Mouse (Mus musculus): ENCODE measurements around the gene Rpl7a.
"Not testable (repeated sequence)": the region's sequence is repeated elsewhere in the genome, so short reads cannot be mapped to it uniquely, and the experiment has no call there.

The Rpl7a gene

DNA sequence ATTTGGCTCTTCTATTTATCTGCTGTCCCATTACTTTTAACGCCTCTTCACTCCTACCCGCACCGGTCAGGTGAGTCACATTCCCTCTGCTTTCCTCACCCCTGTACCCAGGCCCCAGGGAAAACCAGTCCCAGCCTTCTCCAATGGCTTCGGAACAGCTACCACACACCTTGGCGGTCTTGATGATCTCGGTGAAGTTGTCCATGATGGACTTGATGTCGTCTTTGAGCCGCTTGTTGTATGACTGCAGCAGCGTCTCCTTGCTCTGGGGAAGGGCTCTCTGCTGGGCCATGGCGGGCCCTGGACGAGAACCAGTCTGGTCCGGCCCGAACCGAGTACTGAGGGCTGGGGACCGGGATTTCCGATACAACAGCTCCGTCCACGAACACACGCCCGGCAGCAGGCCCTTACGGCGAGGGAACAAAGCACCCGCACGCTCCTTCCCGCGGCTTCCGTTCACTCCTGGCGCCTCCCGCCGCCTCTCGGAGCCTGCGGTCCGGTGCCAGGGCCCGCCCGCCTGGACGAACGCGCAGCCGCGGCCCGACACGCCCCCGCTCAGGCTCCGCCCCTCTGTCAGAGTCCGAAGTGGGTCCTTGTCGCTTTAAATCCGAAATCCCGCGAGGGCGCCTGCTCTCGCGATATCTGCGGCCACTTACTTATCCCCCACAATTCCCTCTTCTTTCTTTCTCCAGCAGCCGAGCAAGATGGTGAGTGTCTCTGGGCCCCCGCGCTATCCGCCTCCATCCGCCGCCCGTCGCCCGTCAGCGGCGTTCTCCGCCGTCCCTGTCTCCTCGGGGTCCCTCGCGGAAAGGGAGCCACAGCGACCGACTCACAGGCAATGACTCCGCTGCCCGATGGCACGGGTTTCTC is at the start of gene Rpl7a, which contains the start of gene Med22:
TSS of gene Rpl7a (plus strand) at position 641 of the 870 bp plus-strand sequence.
TSS of gene Med22 (minus strand) at position 554 of the 870 bp plus-strand sequence.
- peak; percentile 97 to 98 for DNase-seq

- no peak for DNase-seq
These were observed 47.7 kb upstream of the Rpl7a start for GRCm38 (mm10) chr2:26862856-26863255.

DNA sequence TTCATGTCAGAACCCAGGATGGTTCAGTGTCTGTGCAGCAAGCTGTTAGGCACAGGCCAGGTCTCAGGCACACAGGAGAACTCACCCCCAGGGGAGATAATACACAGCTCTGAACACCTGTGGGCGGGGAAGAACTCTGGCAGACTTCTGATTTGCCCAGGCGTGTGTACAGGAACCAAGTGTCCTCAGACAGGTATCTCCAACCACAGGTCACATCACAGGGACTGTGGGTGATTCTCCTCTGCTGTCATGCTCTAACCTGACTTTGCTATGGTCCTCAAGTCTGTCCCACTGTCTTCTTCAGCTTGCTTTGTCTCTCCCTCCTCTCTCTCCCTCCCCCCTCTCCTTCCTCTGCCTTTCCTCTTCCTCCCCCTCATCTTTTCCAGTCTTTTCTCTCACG is 45.7 kb upstream of the Rpl7a start, which contains the start of gene Abo:
TSS of gene Abo (minus strand) at position 101 of the 400 bp plus-strand sequence.
- DNase-seq = no peak

GRCm38 (mm10) chr2:26870666-26871065 is 39.9 kb upstream of the Rpl7a start:
- DNase-seq = no peak

DNA sequence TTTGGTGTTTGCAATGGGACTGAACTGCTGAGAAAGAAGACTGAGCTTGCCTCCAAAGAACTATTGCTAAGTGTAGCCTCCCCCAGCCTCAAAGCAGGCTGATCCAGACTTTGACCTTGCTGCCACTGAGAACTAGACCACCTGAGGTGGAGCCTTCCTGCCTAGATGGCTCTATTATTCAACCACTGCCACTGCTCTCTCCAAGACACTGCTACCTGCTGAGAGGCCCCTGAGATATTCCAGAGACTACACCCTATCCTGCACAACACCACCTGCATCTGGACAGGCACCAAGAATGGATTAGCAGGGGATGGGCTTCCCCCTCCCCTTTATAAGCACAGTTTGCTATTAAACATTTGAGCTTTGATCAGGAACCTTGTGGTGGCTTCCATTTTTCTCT is 32.0 kb upstream of the Rpl7a start:
- DNase-seq = no peak

DNA sequence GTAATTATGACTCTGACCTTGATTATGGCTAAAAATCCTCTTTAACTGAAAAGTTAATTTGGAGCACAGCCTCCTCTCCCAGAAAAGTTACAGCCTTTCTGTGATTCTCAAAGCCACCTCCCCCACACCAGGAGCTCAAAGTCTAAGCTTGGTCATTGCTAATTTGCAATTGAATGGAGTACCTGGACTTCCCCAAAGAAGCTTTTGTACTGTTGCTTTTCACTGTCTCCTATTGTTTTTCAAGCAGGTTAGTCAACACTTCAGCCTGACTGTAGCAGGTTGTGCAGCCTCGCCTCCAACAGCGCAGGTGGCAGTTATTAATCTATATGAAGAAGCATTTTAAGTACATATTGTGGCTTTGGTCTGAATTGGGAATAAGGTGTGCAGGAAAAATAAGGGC is 25.0 kb upstream of the Rpl7a start:
- not testable (repeated sequence) for DNase-seq

DNA sequence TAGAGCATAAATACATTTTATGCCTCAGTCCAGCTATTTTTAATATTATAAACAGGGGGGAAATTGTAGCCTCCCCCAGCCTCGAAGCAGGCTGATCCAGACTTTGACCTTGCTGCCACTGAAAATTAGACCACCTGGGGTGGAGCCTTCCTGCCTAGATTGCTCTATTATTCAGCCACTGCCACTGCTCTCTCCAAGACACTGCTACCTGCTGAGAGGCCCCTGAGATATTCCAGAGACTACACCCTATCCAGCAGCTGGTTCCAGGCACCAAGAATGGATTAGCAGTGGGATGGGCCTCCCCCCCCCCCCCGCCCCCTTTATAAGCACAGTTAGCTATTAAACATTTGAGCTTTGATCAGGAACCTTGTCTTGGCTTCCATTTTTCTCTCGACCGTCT is 24.4 kb upstream of the Rpl7a start:
- DNase-seq = not testable (repeated sequence)

- DNase-seq = no peak
These were observed 14.7 kb upstream of the Rpl7a start for GRCm38 (mm10) chr2:26895898-26896297.

GRCm38 (mm10) chr2:26900731-26901130 is 9.8 kb upstream of the Rpl7a start:
- no peak for DNase-seq

DNA sequence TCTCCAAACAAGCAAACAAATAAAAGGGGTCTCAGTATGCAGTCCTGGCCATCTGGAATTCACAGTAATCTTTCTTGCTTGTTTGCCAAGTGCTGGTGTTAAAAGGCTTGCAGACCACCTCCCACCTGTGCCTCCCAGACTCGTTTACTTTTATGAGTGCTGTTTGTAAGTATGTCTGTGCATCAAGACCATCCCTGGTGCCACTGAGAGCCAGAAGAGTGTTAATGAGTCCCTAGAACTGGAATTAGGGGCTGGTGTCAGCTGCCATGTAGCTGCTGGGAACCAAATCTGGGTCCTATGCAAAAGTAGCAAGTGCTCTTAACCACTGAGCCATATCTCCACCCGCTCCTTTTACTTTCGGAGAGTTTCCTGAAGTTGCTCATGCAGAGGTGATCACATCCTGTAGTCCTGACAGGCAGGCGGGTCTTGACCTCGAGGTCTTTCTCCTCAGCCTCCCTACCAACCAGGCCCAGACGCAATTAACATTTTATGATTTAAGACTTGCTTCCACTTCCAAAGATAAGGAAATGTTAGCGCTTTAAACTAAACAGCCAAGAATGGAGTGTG is 8.6 kb upstream of the Rpl7a start:
- DNase-seq = no peak

GRCm38 (mm10) chr2:26902467-26903220 is 7.9 kb upstream of the Rpl7a start, which contains the start of gene Surf6:
TSS of gene Surf6 (minus strand) at chr2:26902879.
- DNase-seq = peak; percentile 94 to 97

DNA sequence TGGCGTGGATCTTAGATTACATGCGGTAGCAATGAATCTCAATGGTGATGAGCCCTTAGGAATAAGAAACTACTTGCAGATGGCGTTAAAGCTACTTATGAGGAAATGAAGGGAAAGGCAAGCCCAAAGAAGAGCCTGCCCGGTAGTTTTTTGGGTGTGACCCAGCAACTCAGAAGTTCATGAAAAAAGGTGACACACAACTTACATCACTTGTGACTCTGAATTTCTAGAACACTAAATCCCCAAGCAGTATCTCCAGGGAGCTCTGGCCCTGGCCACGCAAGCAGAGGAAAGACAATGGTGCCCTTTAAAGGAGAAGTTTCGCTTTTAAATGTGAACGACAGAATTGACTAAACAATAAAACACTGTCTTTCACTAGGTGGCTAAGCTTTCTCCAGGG is 7.3 kb upstream of the Rpl7a start:
- DNase-seq = no peak

- DNase-seq = no peak
These were observed 4.6 kb upstream of the Rpl7a start for GRCm38 (mm10) chr2:26905936-26906335.

DNA sequence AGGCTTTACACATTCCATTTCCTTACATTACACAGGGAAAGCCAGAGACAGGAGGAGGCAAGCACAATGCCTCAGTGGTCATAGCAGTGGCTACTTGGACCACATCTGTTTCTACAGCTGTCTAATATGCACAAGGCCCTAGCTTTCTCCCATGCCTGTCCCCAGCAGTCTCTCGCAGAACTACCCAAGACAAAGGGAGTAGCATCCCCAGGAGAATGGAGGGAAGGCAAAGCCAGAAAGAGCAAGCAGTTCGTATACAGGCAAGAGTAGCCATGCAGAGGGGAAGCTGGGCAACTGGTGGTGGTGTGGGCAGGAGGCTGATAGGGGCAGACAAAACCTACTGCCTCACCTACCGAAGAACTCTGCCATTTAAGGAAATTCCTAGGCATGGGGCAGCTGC is 4.1 kb upstream of the Rpl7a start:
- no peak for DNase-seq

DNA sequence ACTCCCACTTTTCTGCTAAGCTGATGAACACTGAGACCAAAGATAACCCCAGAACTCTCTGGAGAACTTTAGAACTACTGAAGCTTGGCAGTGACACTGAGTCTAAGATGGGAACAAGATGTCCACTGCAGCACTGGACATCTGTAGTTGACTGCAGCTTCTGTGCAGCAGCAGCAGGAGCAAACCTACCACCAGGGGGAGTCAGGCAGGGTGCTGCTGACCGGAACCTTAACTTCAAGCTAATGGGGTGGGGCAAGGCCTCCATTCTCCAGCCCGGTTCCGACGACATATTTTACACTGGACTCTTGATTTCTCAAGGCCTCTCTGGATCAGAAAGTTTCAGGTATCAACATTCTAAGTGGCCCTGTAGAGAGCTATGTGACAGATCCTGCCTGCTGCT is 3.5 kb upstream of the Rpl7a start:
- no peak for DNase-seq

GRCm38 (mm10) chr2:26908710-26909386 is 1.7 kb upstream of the Rpl7a start:
- no peak for DNase-seq

DNA sequence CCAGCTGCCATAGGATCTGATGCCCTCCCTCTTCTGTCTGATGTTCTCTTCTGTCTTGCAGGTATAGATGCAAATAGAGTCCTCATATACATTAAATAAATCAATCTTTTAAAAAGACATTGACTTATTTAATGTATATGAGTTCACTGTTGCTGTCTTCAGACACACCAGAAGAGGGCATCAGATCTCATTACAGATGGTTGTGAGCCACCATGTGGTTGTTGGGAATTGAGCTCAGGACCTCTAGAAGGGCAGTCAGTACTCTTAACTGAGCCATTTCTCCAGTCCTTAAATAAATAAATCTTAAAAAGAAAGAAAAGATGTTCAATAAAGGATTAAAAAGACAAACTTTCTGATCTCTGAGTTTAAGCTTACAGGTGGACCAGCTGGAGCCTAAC is 1.2 kb upstream of the Rpl7a start:
- no peak for DNase-seq

DNA sequence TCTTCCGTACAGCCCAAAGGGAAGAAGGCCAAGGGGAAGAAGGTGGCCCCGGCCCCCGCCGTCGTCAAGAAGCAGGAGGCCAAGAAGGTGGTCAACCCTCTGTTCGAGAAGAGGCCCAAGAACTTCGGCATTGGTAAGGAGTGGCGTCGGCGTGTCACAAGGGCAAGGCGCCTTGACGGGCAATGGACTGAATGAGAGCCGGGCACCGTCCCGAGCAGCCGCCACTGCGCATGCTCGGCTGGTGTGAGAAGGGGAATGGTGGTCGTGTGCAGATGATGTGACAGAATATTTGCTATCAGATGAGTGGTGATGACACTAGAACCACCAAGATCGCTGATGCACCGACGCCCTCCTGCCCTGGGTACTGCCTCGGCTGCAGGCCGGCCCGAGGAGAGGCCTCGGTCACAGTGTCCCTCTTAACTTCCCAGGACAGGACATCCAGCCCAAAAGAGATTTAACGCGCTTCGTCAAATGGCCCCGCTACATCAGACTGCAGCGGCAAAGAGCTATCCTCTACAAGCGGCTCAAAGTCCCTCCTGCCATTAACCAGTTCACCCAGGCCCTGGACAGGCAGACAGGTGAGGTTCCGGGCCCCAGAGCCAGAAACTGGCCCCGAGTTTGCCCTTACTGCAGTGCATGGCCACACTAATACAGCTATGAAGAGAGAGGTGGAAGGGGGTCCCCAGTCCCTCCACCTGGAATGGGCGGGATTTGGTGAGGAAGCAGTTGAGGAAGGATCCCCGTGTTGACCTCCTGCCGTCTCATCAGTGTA is 616 bp downstream of the Rpl7a start:
- DNase-seq = peak in 1 of 2 experiments; percentile 33

DNA sequence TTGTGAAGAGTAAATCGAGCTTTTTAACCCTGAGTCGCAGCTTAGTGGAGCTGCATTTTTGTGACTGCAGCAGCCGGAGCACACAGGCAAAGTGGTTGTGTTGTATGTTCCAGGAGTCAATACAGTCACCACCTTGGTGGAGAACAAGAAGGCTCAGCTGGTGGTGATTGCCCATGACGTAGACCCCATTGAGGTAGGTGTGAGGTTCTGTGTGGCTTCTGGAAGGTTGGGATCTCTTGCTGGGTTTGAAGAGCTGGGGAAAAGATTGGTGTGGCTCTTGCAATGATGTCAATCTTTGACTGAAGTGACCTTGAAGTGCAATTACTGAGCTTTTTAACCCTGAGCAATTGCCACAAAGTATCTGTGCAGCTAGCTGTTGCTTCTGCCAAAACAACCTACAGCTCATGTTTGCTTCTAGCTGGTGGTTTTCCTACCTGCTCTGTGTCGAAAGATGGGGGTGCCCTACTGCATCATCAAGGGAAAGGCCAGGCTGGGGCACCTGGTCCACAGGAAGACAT is 1.7 kb downstream of the Rpl7a start:
- DNase-seq = no peak

GRCm38 (mm10) chr2:26913416-26914147 is 3.0 kb downstream of the Rpl7a start:
- DNase-seq = no peak
